Mouse (Mus musculus) heart, adult 2 months (tissue): ENCODE results near the gene Gm33543.

ENCODE experiments used
- CTCF ChIP-seq: fragments of 200-600 bp; IDR thresholded peaks from 2 replicates; pipeline ENCODE4 v1.8.1; 2022; ENCODE audit warnings: antibody characterized with exemption, mild to moderate bottlenecking, moderate library complexity
- POLR2A ChIP-seq: fragments of 200-500 bp; IDR thresholded peaks from 2 replicates; pipeline ENCODE4 v1.6.1; 2011; ENCODE audit warnings: mild to moderate bottlenecking, low read depth, low read length, control low read depth; ENCODE audit not compliant: insufficient read depth

- TF ChIP-seq CTCF (no peak), POLR2A (no peak)
These were observed 13.3 kb downstream of the Gm33543 start for GRCm38 (mm10) chr10:95829471-95829870.
